Mouse (Mus musculus) heart, adult 11 months (tissue): ENCODE data around the gene Gpr153.

ENCODE experiments used
- DNase-seq: peaks from one replicate; pipeline ENCODE4 v3.0.0; 2022

Gpr153 gene

DNA sequence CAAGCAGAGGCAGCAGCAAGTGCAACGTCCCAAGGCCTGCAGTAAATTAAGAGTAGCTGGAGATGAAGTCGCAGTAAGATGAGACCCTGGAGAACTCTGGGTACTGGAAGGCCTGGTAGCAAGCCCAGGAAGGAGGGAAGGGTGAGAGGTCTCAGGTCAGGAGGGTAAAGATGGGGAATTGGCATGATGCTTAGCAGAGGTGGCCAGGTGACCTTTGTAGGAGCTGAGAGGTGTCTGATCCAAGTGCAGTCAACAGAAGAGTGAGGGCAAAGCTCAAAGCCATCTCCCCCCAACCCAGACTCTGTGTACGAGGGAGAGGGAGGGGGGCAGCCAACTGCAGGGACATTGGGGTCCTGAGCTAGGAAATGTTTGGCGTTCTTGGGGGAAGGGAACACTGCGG is 47.4 kb downstream of the Gpr153 start:
- no peak for DNase-seq

DNA sequence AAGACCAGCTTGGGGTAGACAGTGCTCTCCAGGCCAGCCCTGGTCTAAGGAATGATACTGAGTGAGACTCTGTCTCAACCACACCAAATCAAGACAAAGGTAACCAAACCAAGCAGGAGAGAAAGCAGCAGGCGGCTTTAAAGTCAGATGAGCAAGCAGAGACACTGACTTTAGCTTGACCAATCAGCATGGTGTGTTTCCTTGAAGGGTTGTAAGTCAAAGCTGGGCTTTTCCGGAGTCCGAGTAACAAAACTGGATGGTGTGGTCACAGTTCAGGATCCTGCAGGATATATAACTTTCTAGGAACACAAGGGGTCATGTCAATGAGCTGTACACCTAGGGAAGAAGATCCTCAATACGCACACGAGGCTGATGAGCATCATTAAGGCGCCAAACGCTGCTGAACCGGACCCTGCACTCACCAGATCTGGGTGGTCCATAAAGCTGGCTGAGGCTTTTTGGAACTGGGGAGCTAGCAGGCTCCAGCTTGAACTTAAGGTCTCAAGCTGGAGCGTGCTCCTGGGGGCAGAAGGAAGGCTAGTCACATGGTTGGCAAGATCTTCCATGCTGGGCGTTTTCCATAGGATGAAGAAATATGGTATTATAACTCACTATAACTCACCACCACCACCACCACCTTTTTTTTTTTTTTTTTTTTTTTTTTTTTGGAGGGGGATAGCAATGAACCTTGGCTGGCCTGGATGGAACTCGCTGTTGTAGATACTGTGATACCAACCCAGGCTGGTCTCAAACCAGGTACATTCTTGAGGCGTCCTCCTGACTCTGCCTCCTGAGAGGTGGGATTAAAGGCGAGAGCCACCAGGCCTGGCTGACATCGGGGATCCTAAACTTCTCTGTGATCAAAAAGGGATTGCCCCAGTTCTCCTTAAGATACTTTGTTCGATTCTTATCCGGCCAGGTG is 50.9 kb downstream of the Gpr153 start:
- DNase-seq: no peak

DNA sequence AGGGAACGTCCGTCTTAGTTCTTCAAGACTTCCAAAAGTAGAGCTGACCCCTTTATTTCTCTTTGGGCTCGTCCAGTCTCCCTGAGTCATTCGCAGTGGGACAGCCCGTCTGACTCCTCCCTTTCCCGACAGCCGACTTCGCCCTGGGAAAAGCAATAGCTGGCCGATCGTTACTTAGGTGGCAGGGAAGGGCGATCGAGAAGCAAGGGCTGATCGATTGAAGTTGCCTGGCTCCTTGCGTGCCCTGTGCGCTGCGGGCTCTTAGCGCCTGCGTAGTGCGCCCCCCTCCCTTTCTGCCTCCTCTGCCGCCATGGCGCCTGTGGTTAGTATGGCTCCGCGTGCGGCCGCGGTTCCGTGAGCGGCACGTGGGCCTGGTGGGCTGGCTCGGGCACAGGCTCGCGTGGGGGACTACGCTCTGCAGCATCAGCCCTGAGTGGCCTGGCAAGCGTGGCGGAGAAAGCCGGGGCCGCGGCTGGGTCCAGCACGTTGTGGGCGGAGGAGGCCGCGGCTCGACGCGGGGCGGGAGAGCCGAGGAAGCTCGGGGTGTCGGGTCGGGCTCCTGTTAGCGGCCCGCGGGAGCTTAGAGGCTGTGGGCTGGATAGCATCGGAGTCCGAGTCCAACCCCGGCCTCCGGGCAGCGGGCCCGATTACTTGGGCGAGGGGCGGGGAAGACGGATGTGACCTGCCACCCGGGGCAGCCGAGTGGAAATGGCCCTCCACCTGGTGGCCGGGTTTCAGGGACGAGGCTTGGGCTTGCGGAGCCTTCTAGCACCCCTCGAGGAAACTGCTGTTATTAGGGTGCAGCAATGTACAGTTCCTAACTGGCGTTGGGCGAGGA is 51.8 kb downstream of the Gpr153 start, which contains the start of gene Rpl22:
Rpl22 (plus strand) TSS at position 169 of the 838 bp plus-strand sequence.
- peak; percentile 99 for DNase-seq

DNA sequence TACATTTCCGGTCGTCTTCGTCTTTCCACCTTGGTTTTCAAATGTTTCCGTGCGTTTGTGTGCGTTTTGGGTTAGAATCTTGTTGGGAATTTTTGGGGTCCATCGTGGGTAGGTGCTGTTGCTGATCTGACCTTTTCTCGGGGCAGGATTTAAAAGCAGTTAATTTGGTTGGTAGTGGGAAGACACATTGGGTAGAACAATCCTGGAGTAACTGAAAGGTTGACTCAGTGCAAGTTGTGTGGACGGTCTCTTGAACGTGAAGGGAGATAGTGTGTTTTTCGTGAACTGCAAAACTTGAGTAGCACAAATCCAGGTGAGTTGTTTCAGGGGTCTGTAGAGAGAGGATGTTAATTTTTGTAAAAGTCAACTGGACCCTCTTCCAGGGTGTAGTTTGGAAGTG is 52.5 kb downstream of the Gpr153 start:
- no peak for DNase-seq

DNA sequence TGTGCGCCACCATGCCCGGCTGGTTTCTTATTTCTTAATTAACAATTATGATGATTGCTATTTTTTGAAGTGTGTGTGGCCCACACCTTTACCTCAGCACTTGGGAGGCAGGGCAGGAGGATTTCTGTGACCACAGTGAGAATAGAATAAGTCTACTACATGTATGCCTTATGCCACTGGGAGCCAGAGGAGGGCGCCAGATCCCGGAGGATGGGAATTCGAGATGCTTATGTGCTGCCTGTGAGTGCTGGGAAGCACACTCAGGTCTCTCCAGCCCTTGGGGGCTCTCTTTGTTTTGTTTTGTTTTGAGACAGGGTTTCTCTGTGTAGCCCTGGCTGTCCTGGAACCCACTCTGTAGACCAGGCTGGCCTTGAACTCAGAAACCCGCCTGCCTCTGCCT is 54.7 kb downstream of the Gpr153 start:
- DNase-seq: no peak

DNA sequence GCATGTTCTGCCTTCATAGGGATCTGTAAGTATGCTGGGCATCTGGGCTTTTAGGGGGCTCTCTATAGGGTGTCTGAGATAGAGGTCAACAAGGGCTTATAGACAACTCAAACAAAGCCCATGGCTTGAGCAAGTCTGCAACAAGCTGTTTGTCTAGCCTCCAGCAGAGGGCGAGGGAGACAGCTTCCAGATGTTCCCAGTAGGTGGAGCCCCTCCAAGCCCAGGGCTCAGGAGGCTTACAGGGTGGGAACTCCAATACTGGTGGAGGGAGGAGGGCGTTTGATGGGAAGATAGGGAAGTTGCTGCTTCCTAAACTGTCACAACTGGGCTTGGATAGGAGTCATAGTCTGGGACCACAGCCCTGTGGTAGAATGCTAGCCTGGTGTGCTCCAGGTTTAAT is 58.9 kb downstream of the Gpr153 start:
- DNase-seq: peak; percentile 93

DNA sequence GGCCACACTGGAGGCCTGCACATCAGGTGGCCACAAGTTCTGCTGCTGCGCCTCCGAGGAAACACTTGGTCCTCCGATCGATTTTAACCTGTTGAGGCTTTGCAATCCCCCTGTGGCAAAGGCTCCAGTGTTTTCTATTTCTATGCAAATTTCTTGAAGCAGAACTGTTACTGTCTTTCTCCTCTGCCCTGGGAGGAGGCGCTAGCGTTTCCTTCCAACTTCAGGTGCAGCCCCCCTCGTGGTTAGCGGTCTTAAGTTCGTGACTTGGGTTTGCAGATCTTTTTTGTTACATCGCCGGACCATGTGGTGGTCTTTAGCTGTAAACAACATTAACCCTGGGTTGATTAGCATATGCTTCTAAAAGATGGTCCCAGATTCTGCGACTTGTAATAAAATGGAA is 59.6 kb downstream of the Gpr153 start:
- DNase-seq: no peak
